Comparison of ENCODE assay signal across 9 mouse cellular contexts in genomic region chr6:91173221-91173880, GRCm38 (mm10). TPM values are rescaled to one million over a fixed set of nuclear protein-coding genes. Genes with fewer than 3 reads are reported as not detected.
DNase-seq lines count a peak whose midpoint lies in the region; ATAC-seq lines count a peak whose summit lies in the region.
"Had no signal": no experiment of that assay in that cellular context is flagged by ENCODE, and none has a peak within 500 bp of the region (broad histone marks: within the 10 kb centered on the region; RNA-seq: fewer than 3 reads in every experiment).

No protein-coding gene starts in this region.

- peak; percentile 42; the same call in 1 of the 2 replicates for ATAC-seq in intestine, embryonic 16.5 days

- no peak overlapping the region for H3K27ac ChIP-seq in intestine, embryonic 16.5 days (ENCODE audit: low read length)

- 45% methylated on average over 7 of the region's 7 CpGs for WGBS in intestine, embryonic 16.5 days

- H3K9me3 ChIP-seq in intestine, embryonic 16.5 days (ENCODE audit: control insufficient read depth, low read length), result no peaks in the 10 kb centered on the region
- H3K9me3 ChIP-seq: megakaryocyte, embryonic 14.5 days had no signal

- H3K9ac ChIP-seq in intestine, embryonic 16.5 days (ENCODE audit: low read depth, low read length), result no peak overlapping the region

- peaks cover 6% of the 10 kb centered on the region; the same call in 1 of the 2 replicates for H3K36me3 ChIP-seq in intestine, embryonic 16.5 days (ENCODE audit: control insufficient read depth, insufficient read depth, low read length)

- H3K4me3 ChIP-seq in intestine, embryonic 16.5 days (ENCODE audit: low read length), result no peak overlapping the region
- H3K4me3 ChIP-seq: megakaryocyte, embryonic 14.5 days had no signal

- intact Hi-C loops in gastrocnemius, postnatal 36 days (cut with DNase I), result loop anchor here (2.0 to 5.0 kb wide), 2 partner anchors 107 to 239 kb away; partner anchors contain the start of gene Wnt7a

- no peaks in the 10 kb centered on the region for H3K27me3 ChIP-seq in intestine, embryonic 16.5 days (replicated peaks; ENCODE audit: control insufficient read depth, insufficient read depth, low read length)

- H3K4me1 ChIP-seq in intestine, embryonic 16.5 days (ENCODE audit: control insufficient read depth, insufficient read depth, low read length), result no peaks in the 10 kb centered on the region

- peak; percentile 25 for DNase-seq in thymus, postnatal 25 days
- DNase-seq in thymus, postnatal 0 days (ENCODE audit: low spot score), result no peak
- peak; percentile 67 to 70 for DNase-seq in cerebellum, postnatal 4 days (ENCODE audit: low spot score in 2 of 2)
- peak; percentile 58 to 76 for DNase-seq in gastrocnemius, postnatal 36 days
- peak; percentile 66 for DNase-seq in liver
- peak; percentile 69 for DNase-seq in neural tube, embryonic 10.5 days (ENCODE audit: extremely low spot score, low spot score)
- DNase-seq in yolk sac, embryonic 10.5 days (ENCODE audit: low spot score), result no peak

- H3K4me2 ChIP-seq in intestine, embryonic 16.5 days (ENCODE audit: low read depth, low read length), result no peak overlapping the region

RNA-seq across cellular contexts. Expression of gene Hdac11, which starts 16.9 kb away (rescaled TPM):
- 6.2 and 7.0 TPM in 2 replicates for polyA plus RNA-seq in thymus, postnatal 0 days (2015; fragmentation: Nextera tagmentation; extraction: Ambion mirVana)
- total RNA-seq in gastrocnemius, postnatal 36 days (2021), result 1 to 10 TPM; 3.7 to 4.0 TPM
- polyA plus RNA-seq in intestine, embryonic 16.5 days (2015; fragmentation: Nextera tagmentation; extraction: Ambion mirVana), result 7.7 and 9.0 TPM in 2 replicates

RNA-seq across cellular contexts. Expression of gene Fbln2, which starts 38.9 kb away (rescaled TPM):
- polyA plus RNA-seq in thymus, postnatal 0 days (2015; fragmentation: Nextera tagmentation; extraction: Ambion mirVana), result 97.2 and 117 TPM in 2 replicates
- total RNA-seq in gastrocnemius, postnatal 36 days (2021), result 10 to 100 TPM; 42.5 to 50.6 TPM
- polyA plus RNA-seq in intestine, embryonic 16.5 days (2015; fragmentation: Nextera tagmentation; extraction: Ambion mirVana), result 43.6 and 51.0 TPM in 2 replicates

RNA-seq across cellular contexts. Expression of gene Nup210, which starts 56.7 kb away (rescaled TPM):
- polyA plus RNA-seq in thymus, postnatal 0 days (2015; fragmentation: Nextera tagmentation; extraction: Ambion mirVana), result 36.0 and 37.9 TPM in 2 replicates
- total RNA-seq in gastrocnemius, postnatal 36 days (2021), result 10 to 100 TPM; 21.1 to 26.3 TPM
- polyA plus RNA-seq in intestine, embryonic 16.5 days (2015; fragmentation: Nextera tagmentation; extraction: Ambion mirVana), result 13.7 TPM in 2 replicates

Comparison
In these comparisons a context has a peak if more than half of its experiments do, and no peak if none do; other contexts are left out.
1. DNase-seq: peak in thymus, postnatal 25 days (single experiment), cerebellum, postnatal 4 days (2 of 2), gastrocnemius, postnatal 36 days (2 of 2), liver (single experiment) and neural tube, embryonic 10.5 days (single experiment); none in thymus, postnatal 0 days (single experiment) and yolk sac, embryonic 10.5 days (single experiment).